Mouse (Mus musculus) megakaryocyte, embryonic 14.5 days (primary cell): ENCODE measurements at regions not wholly inside any gene's neighbourhood (a gene's known extent, or its start where the extent isn't known, plus 50 kb on each side); places are given as distances from the start of the nearest gene placed in this dataset.

Experiments
- FLI1 ChIP-seq: IDR thresholded peaks from 2 replicates; pipeline ENCODE4 v1.6.1; 2012; ENCODE audit warnings: low read length, inconsistent platforms, mixed read lengths
- GATA1 ChIP-seq: IDR thresholded peaks from 3 replicates; pipeline ENCODE4 v1.6.1; 2012; ENCODE audit warnings: mixed read lengths, low read length, inconsistent platforms, borderline replicate concordance

DNA sequence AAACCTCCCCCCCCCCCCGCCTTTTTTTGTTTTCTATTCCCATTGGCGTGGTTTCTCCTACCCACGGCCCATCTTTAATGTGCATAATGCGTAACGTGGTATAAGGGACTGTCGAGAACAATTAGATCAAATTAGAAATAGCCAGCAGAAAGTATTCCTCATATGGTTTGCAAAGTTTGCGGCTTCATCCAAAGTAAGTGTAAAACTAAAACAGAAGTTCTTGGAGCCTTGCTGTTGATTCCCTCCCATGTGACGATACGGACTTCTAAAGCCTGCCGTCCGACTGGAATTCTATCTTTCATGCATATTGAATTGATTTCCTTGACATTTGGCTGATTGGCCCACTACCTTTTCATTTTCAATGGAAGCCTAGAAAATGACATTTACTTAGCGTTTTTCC lies 128.7 kb upstream of the Fam241a start:
- TF ChIP-seq FLI1 (no peak), GATA1 (no peak)
